In the genomic region with DNA sequence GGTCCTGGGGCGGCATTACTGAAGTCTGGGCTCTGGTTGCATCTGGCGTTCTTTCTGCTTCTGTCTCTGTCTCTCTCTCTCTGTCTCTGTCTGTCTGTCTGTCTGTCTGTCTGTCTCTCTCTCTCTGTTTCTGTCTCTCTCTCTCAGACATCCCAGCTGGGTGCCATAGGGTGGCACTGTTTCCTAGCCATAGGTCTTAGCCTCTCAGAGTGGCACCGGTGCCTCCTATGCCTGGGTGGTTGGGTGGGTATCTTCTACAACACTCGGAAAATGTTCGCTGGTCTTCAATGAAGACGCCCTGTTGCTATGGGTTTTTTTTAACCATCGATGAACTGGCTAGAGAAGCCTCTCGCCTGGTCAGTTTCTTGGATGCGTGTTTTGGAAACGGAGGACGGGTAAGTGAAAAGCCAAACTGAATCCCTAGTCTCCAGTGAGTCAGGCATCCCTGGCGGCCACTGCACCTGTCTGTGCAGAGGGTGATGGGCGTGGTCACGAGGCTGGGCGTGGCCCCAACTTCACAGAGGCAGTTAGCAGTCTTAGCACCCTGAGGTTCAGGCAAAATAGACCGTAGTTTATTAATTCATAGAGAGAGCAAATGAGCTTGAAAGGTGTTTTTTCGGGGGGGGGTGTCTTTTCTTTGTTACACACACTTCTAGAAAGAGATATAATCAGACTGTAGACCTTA, we compare ENCODE assay signal across 9 mouse cellular contexts. TPM values are rescaled to one million over a fixed set of nuclear protein-coding genes. Genes with fewer than 3 reads are reported as not detected.
A peak's percentile ranks its signal among the peaks of the same experiment; 100 is the strongest.
DNase-seq lines count a peak whose midpoint lies in the region; ATAC-seq lines count a peak whose summit lies in the region.
"Had no signal": no experiment of that assay in that cellular context is flagged by ENCODE, and none has a peak within 500 bp of the region (broad histone marks: within the 10 kb centered on the region; RNA-seq: fewer than 3 reads in every experiment).

No protein-coding gene starts in this region.

- no peaks in the 10 kb centered on the region for H3K36me3 ChIP-seq in liver, embryonic 13.5 days
- H3K36me3 ChIP-seq: limb, embryonic 15.5 days had no signal

- no peak overlapping the region for H3K9ac ChIP-seq in liver, embryonic 13.5 days
- H3K9ac ChIP-seq: limb, embryonic 15.5 days had no signal

- peak; percentile 31 for DNase-seq in cerebellum, adult 9-11 months
- no peak for DNase-seq in cerebellum, adult 11-12 months
- DNase-seq in urinary bladder, postnatal 36 days (ENCODE audit: low spot score in 2 of 2), result peak; percentile 15 to 44
- no peak for DNase-seq in urinary bladder, adult 2 months (ENCODE audit: low spot score)
- peak; percentile 9 for DNase-seq in liver, embryonic 13.5 days
- DNase-seq in thymus, postnatal 4 days, result peak; percentile 68
- no peak for DNase-seq in left cerebral cortex, adult 8-10 months (ENCODE audit: low spot score in 2 of 2)
- DNase-seq in left cerebral cortex, adult 9 months (ENCODE audit: low spot score in 2 of 2), result no peak

- no peak overlapping the region for H3K4me2 ChIP-seq in liver, embryonic 13.5 days
- H3K4me2 ChIP-seq: limb, embryonic 15.5 days had no signal

- no peaks in the 10 kb centered on the region for H3K9me3 ChIP-seq in liver, embryonic 13.5 days (replicated peaks)
- H3K9me3 ChIP-seq: limb, embryonic 15.5 days had no signal

- peaks cover 40% of the 10 kb centered on the region for H3K27me3 ChIP-seq in liver, embryonic 13.5 days

- no peak overlapping the region for H3K4me3 ChIP-seq in liver, embryonic 13.5 days (replicated peaks)
- H3K4me3 ChIP-seq: limb, embryonic 15.5 days had no signal

- no peak overlapping the region for H3K27ac ChIP-seq in liver, embryonic 13.5 days
- H3K27ac ChIP-seq: limb, embryonic 15.5 days had no signal

- WGBS in liver, embryonic 13.5 days (ENCODE audit: insufficient replicate concordance), result 15% methylated on average over 17 of the region's 17 CpGs

- no peak for ATAC-seq in liver, embryonic 13.5 days (ENCODE audit: low read depth)

- no peaks in the 10 kb centered on the region for H3K4me1 ChIP-seq in liver, embryonic 13.5 days (replicated peaks)
- H3K4me1 ChIP-seq: limb, embryonic 15.5 days had no signal

RNA-seq across cellular contexts. Expression of a gene that starts 26.5 kb away (rescaled TPM):
- 19.1 and 22.4 TPM in 2 replicates for polyA plus RNA-seq in urinary bladder, adult 2 months (2012; rRNA removed)
- polyA plus RNA-seq in liver, embryonic 13.5 days (2015; fragmentation: Nextera tagmentation; extraction: Ambion mirVana), result 2.0 and 2.8 TPM in 2 replicates
- 10 to 100 TPM; 45.5 to 52.6 (median 50.4) TPM for total RNA-seq in left cerebral cortex, adult 8-10 months (2022)

RNA-seq across cellular contexts. Expression of a gene that starts 32.5 kb away (rescaled TPM):
- polyA plus RNA-seq in urinary bladder, adult 2 months (2012; rRNA removed), result not detected in 2 replicates
- polyA plus RNA-seq in liver, embryonic 13.5 days (2015; fragmentation: Nextera tagmentation; extraction: Ambion mirVana), result not detected in 2 replicates
- total RNA-seq in left cerebral cortex, adult 8-10 months (2022), result under 1 TPM in 3 of 4 experiments, not detected in 1; 0.14 to 0.74 (median 0.14) TPM

RNA-seq across cellular contexts. Expression of a gene that starts 50.5 kb away (rescaled TPM):
- 13.7 and 13.9 TPM in 2 replicates for polyA plus RNA-seq in urinary bladder, adult 2 months (2012; rRNA removed)
- 26.2 and 26.4 TPM in 2 replicates for polyA plus RNA-seq in liver, embryonic 13.5 days (2015; fragmentation: Nextera tagmentation; extraction: Ambion mirVana)
- total RNA-seq in left cerebral cortex, adult 8-10 months (2022), result 10 to 100 TPM; 12.6 to 16.6 (median 15.2) TPM

Comparison
In these comparisons a context has a peak if more than half of its experiments do, and no peak if none do; other contexts are left out.
1. DNase-seq: peak in cerebellum, adult 9-11 months (single experiment), urinary bladder, postnatal 36 days (2 of 2), liver, embryonic 13.5 days (single experiment) and thymus, postnatal 4 days (single experiment); none in cerebellum, adult 11-12 months (single experiment), urinary bladder, adult 2 months (single experiment), left cerebral cortex, adult 8-10 months (0 of 2) and left cerebral cortex, adult 9 months (0 of 2).